Mouse (Mus musculus) lung, embryonic 15.5 days (tissue): ENCODE results near the gene Gmeb1. TPM values are rescaled to one million over a fixed set of nuclear protein-coding genes. Genes with fewer than 3 reads are reported as not detected.

ENCODE experiments used
- ATAC-seq: fragments of 200-750 bp; cut with Nextera tagmentation; 2 replicates; pipeline ENCODE4 v1.8.0; 2017; ENCODE audit warnings: moderate number of reproducible peaks, borderline replicate concordance; ENCODE audit not compliant: low FRiP score, low TSS enrichment; ENCODE audit errors: extremely low read depth
- H3K27ac ChIP-seq: fragments of 300-500 bp; sonication (generic); 2 replicates; pipeline ENCODE4 v1.5.1; 2015; ENCODE audit warnings: moderate library complexity, mild to moderate bottlenecking, inconsistent platforms
- H3K27me3 ChIP-seq: fragments of 300-500 bp; sonication (generic); 2 replicates; pipeline ENCODE4 v1.6.1; 2015; ENCODE audit warnings: inconsistent platforms
- H3K36me3 ChIP-seq: fragments of 300-500 bp; sonication (generic); 2 replicates; pipeline ENCODE4 v1.6.1; 2015; ENCODE audit warnings: inconsistent platforms
- H3K4me1 ChIP-seq: fragments of 300-500 bp; sonication (generic); 2 replicates; pipeline ENCODE4 v1.6.1; 2015; ENCODE audit warnings: inconsistent platforms
- H3K4me2 ChIP-seq: fragments of 300-500 bp; sonication (generic); 2 replicates; pipeline ENCODE4 v1.6.1; 2015; ENCODE audit warnings: inconsistent platforms, mild to moderate bottlenecking, moderate library complexity
- H3K4me3 ChIP-seq: fragments of 300-500 bp; sonication (generic); 2 replicates; pipeline ENCODE4 v1.5.1; 2015; ENCODE audit warnings: mild to moderate bottlenecking, inconsistent platforms
- H3K9ac ChIP-seq: fragments of 300-500 bp; sonication (generic); 2 replicates; pipeline ENCODE4 v1.6.1; 2015; ENCODE audit warnings: inconsistent platforms
- H3K9me3 ChIP-seq: fragments of 300-500 bp; sonication (generic); 2 replicates; pipeline ENCODE4 v1.6.1; 2016; ENCODE audit warnings: inconsistent platforms
- WGBS: fragments of 180-500 bp; shearing (Covaris S2); methylation state at CpG from one replicate; pipeline ENCODE4 v1.1.7; 2015; 5-methylcytosine and 5-hydroxymethylcytosine counted together
- microRNA-seq: library from miRNA; unstranded; fragments of <30 nt; microRNA quantifications from one replicate; pipeline ENCODE4, GENCODE M21; 2016
- polyA plus RNA-seq: library from polyadenylated mRNA; unstranded; fragments of >200 nt; fragmentation: Nextera tagmentation; extraction: Ambion mirVana; gene quantifications from 2 replicates; pipeline ENCODE4 v1.2.1, GENCODE M21; 2015

Gmeb1 gene
- polyA plus RNA-seq, 1 experiment from 2014 or later = 38.1 TPM

GRCm38 (mm10) chr4:132181721-132182658 lies 79.4 kb downstream of the Gmeb1 start:
- Histone ChIP-seq H3K4me2 (no peak overlapping the region), H3K27ac (no peak overlapping the region), H3K9me3 (no peaks in the 10 kb centered on the region), H3K9ac (no peak overlapping the region), H3K36me3 (peaks cover 33% of the 10 kb centered on the region), H3K4me1 (peaks cover 5% of the 10 kb centered on the region; the same call in 1 of the 2 replicates), H3K4me3 (no peak overlapping the region), H3K27me3 (no peaks in the 10 kb centered on the region)
- no peak for ATAC-seq
- 61% methylated on average over 22 of the region's 22 CpGs for WGBS

- no peak for ATAC-seq
- WGBS = 63% methylated on average over 9 of the region's 9 CpGs
- Histone ChIP-seq H3K9me3 (no peaks in the 10 kb centered on the region), H3K9ac (no peak overlapping the region), H3K4me2 (no peak overlapping the region), H3K27ac (no peak overlapping the region), H3K4me1 (peaks cover 5% of the 10 kb centered on the region; the same call in 1 of the 2 replicates), H3K36me3 (peaks cover 30% of the 10 kb centered on the region), H3K4me3 (no peak overlapping the region), H3K27me3 (no peaks in the 10 kb centered on the region)
Measured at GRCm38 (mm10) chr4:132180710-132181109, 80.7 kb downstream of the Gmeb1 start.

- Histone ChIP-seq H3K4me1 (peaks cover 5% of the 10 kb centered on the region; the same call in 1 of the 2 replicates), H3K9me3 (no peaks in the 10 kb centered on the region), H3K36me3 (peaks cover 13% of the 10 kb centered on the region; the same call in 1 of the 2 replicates), H3K27me3 (no peaks in the 10 kb centered on the region), H3K4me2 (no peak overlapping the region), H3K27ac (no peak overlapping the region), H3K4me3 (no peak overlapping the region), H3K9ac (no peak overlapping the region)
- 7% methylated on average over 10 of the region's 10 CpGs for WGBS
- peak; percentile 74; the same call in 1 of the 2 replicates for ATAC-seq
Measured at GRCm38 (mm10) chr4:132178630-132179059, 82.8 kb downstream of the Gmeb1 start.

- H3K4me2 ChIP-seq = no peak overlapping the region
- H3K9ac ChIP-seq = no peak overlapping the region
- no peak for ATAC-seq
- no peaks in the 10 kb centered on the region for H3K9me3 ChIP-seq
- no peak overlapping the region for H3K27ac ChIP-seq
- peaks cover 5% of the 10 kb centered on the region; the same call in 1 of the 2 replicates for H3K4me1 ChIP-seq
- WGBS = 38% methylated on average over 10 of the region's 10 CpGs
- H3K27me3 ChIP-seq = no peaks in the 10 kb centered on the region
- 0 out of 2 replicates have a peak, but pooled peaks cover 4% of the 10 kb centered on the region for H3K36me3 ChIP-seq
- no peak overlapping the region for H3K4me3 ChIP-seq
Measured at GRCm38 (mm10) chr4:132176474-132176873, 84.9 kb downstream of the Gmeb1 start.

Small RNA genes lying within 50 kb of the gene (microRNA-seq; reads per million reads assigned to microRNA genes)
- not detected for gene Gm22033

Other genes with a start within 250 kb of the Gmeb1 start
- 0.06 and 0.09 TPM in 2 replicates for gene Gm10300, start 186.9 kb downstream of the Gmeb1 start, polyA plus RNA-seq
- 62.2 and 65.0 TPM in 2 replicates for gene Epb41, start 186.3 kb downstream of the Gmeb1 start, polyA plus RNA-seq
- 0.05 and 0.06 TPM in 2 replicates for gene Oprd1, start 117.1 kb downstream of the Gmeb1 start, polyA plus RNA-seq
- gene Ythdf2, start 49.3 kb downstream of the Gmeb1 start, polyA plus RNA-seq = 105 and 109 TPM in 2 replicates
- gene Taf12, start 12.8 kb upstream of the Gmeb1 start, polyA plus RNA-seq = 46.0 and 48.5 TPM in 2 replicates
- gene Rab42, start 41.8 kb upstream of the Gmeb1 start, polyA plus RNA-seq = 1.4 and 2.5 TPM in 2 replicates
- gene Trnau1ap, start 67.9 kb upstream of the Gmeb1 start, polyA plus RNA-seq = 67.2 and 75.0 TPM in 2 replicates
- 89.2 and 92.6 TPM in 2 replicates for gene Rcc1, start 92.0 kb upstream of the Gmeb1 start, polyA plus RNA-seq
- gene Phactr4, start 160.9 kb upstream of the Gmeb1 start, polyA plus RNA-seq = 17.6 and 18.7 TPM in 2 replicates
- 23.3 and 24.2 TPM in 2 replicates for gene Med18, start 202.3 kb upstream of the Gmeb1 start, polyA plus RNA-seq
- gene Sesn2, start 248.9 kb upstream of the Gmeb1 start, polyA plus RNA-seq = 11.9 and 12.7 TPM in 2 replicates